9 mouse cellular contexts compared by ENCODE assay signal in the genomic region with DNA sequence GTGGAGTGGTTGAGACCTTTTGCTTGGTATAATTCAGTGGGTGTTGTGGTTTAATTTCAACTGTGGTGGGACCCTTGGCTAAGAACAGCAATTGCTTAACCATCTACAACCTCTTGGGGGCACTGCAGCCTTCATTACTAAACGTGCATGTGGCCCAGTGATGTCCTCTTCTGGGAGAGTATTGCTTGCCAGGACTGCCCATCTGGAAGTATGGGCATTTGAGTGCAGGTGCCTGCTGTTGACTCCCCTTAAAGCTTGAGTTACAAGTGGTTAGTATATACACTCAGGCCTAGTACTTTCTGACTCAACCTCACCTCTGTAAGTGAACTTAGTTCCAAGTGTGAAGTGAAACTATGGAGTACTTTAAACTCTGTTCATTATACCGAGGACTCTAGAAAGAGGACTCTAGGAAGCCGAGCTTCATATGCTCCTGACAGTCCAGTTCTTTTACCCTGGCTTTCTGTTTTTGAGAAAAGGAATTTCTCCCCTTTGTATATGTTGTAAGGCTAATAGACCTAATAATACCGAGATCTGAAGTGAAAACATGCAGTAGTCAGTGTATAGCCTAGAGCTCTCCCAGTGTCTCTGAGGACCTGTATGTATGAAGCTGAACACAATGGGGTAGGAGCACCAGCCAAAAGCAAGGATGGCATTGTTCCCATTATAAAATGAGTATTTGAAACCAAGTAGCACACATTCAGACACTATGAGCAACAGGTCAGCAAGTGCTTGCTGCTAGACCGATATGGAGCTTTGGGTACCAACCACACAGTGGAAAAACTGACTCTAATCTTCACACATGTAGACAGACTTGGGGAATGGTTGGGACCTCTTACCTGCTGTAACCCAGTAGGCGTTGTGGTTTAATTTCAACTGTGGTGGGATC. TPM values are rescaled to one million over a fixed set of nuclear protein-coding genes. Genes with fewer than 3 reads are reported as not detected.
DNase-seq lines count a peak whose midpoint lies in the region; ATAC-seq and TF ChIP-seq lines count a peak whose summit lies in the region.
"Had no signal": no experiment of that assay in that cellular context is flagged by ENCODE, and none has a peak within 500 bp of the region (broad histone marks: within the 10 kb centered on the region; RNA-seq: fewer than 3 reads in every experiment).

No protein-coding gene starts in this region.

- peak; percentile 47 for ATAC-seq in liver, postnatal 0 days

- H3K4me2 ChIP-seq in liver, postnatal 0 days (ENCODE audit: low read depth, low read length) = no peak overlapping the region

- TF ChIP-seq EP300 in liver, postnatal 0 days (IDR thresholded peaks at IDR 0.05; ENCODE audit: low read depth) = no peak

- H3K36me3 ChIP-seq in liver, postnatal 0 days (replicated peaks; ENCODE audit: insufficient read depth, low read length) = peaks cover 21% of the 10 kb centered on the region

- peak; percentile 81 for TF ChIP-seq CTCF in liver, postnatal 0 days (IDR thresholded peaks at IDR 0.05; ENCODE audit: low read depth)

- H3K4me3 ChIP-seq in liver, postnatal 0 days (ENCODE audit: low read depth, low read length) = no peak overlapping the region

- no peaks in the 10 kb centered on the region for H3K9me3 ChIP-seq in liver, postnatal 0 days (ENCODE audit: low read length)

- no peak overlapping the region for H3K9ac ChIP-seq in liver, postnatal 0 days (replicated peaks)

- intact Hi-C loops in gastrocnemius, postnatal 14 days (cut with DNase I; ENCODE audit: low total_unique reads) = no loop called here

- peak overlapping the region; percentile 49 for H3K27ac ChIP-seq in liver, postnatal 0 days (ENCODE audit: low read depth)

- peaks cover 6% of the 10 kb centered on the region for H3K4me1 ChIP-seq in liver, postnatal 0 days (ENCODE audit: insufficient read depth)

- 41% methylated on average over 6 of the region's 6 CpGs for WGBS in liver, postnatal 0 days (ENCODE audit: insufficient replicate concordance)

- no peaks in the 10 kb centered on the region for H3K27me3 ChIP-seq in liver, postnatal 0 days (ENCODE audit: insufficient read depth, low read length)

- DNase-seq in gastrocnemius, adult 18-20 months (ENCODE audit: low spot score) = peak; percentile 73
- DNase-seq in gastrocnemius, postnatal 25 days = no peak
- peak; percentile 84 for DNase-seq in NIH3T3 (ENCODE audit: low read depth)
- DNase-seq in cerebellum, postnatal 25 days = peak; percentile 53 to 74
- peak; percentile 52 for DNase-seq in gastrocnemius, postnatal 14 days
- DNase-seq in kidney, adult 9 months = peak; percentile 80
- DNase-seq in liver, postnatal 0 days = peak; percentile 64
- DNase-seq in retina, postnatal 1 day = peak; percentile 84

RNA-seq across cellular contexts. Expression of a gene that starts 6.2 kb away (rescaled TPM):
- under 1 TPM in 1 of 2 experiments, not detected in 1; 0.24 TPM for total RNA-seq in gastrocnemius, adult 18-20 months (2021)
- total RNA-seq in gastrocnemius, postnatal 25 days (2021) = not detected
- not detected for total RNA-seq in gastrocnemius, postnatal 14 days (2021)
- polyA plus RNA-seq in liver, postnatal 0 days (2015; fragmentation: Nextera tagmentation; extraction: Ambion mirVana) = 0.17 and 0.18 TPM in 2 replicates
- polyA plus RNA-seq: large intestine, adult 2 months had no signal

RNA-seq across cellular contexts. Expression of a gene that starts 7.1 kb away (rescaled TPM):
- 1,000 to 10,000 TPM; 1,764 to 2,031 TPM for total RNA-seq in gastrocnemius, adult 18-20 months (2021)
- 1,000 to 10,000 TPM in 1 of 2 experiments, 100 to 1,000 TPM in 1; 606 to 1,413 TPM for total RNA-seq in gastrocnemius, postnatal 25 days (2021)
- 1,000 to 10,000 TPM in 1 of 2 experiments, 100 to 1,000 TPM in 1; 660 to 1,001 TPM for total RNA-seq in gastrocnemius, postnatal 14 days (2021)
- 369 and 531 TPM in 2 replicates for polyA plus RNA-seq in liver, postnatal 0 days (2015; fragmentation: Nextera tagmentation; extraction: Ambion mirVana)

RNA-seq across cellular contexts. Expression of a gene that starts 42.0 kb away (rescaled TPM):
- 10 to 100 TPM; 10.0 to 11.0 TPM for total RNA-seq in gastrocnemius, adult 18-20 months (2021)
- 10 to 100 TPM; 11.7 to 25.2 TPM for total RNA-seq in gastrocnemius, postnatal 25 days (2021)
- 10 to 100 TPM; 55.0 to 80.1 TPM for total RNA-seq in gastrocnemius, postnatal 14 days (2021)
- 105 and 109 TPM in 2 replicates for polyA plus RNA-seq in liver, postnatal 0 days (2015; fragmentation: Nextera tagmentation; extraction: Ambion mirVana)

RNA-seq across cellular contexts. Expression of a gene that starts 51.0 kb away (rescaled TPM):
- total RNA-seq in gastrocnemius, adult 18-20 months (2021) = 1 to 10 TPM; 4.5 to 5.1 TPM
- total RNA-seq in gastrocnemius, postnatal 25 days (2021) = 1 to 10 TPM; 3.6 to 3.8 TPM
- total RNA-seq in gastrocnemius, postnatal 14 days (2021) = 1 to 10 TPM; 3.6 to 4.0 TPM
- polyA plus RNA-seq in liver, postnatal 0 days (2015; fragmentation: Nextera tagmentation; extraction: Ambion mirVana) = 3.3 and 3.4 TPM in 2 replicates

RNA-seq across cellular contexts. Expression of a gene that starts 58.5 kb away (rescaled TPM):
- 1 to 10 TPM; 2.6 to 3.2 TPM for total RNA-seq in gastrocnemius, adult 18-20 months (2021)
- 1 to 10 TPM; 3.5 to 4.7 TPM for total RNA-seq in gastrocnemius, postnatal 25 days (2021)
- 1 to 10 TPM; 5.3 to 6.4 TPM for total RNA-seq in gastrocnemius, postnatal 14 days (2021)
- polyA plus RNA-seq in liver, postnatal 0 days (2015; fragmentation: Nextera tagmentation; extraction: Ambion mirVana) = 20.2 and 20.9 TPM in 2 replicates
